Mouse (Mus musculus): ENCODE measurements at regions not wholly inside any gene's neighbourhood (a gene's known extent, or its start where the extent isn't known, plus 50 kb on each side); places are given as distances from the start of the nearest gene placed in this dataset.

- peak; percentile 90 for DNase-seq
Measured at GRCm38 (mm10) chr7:31208237-31209054, 52.8 kb upstream of the Gramd1a start.

- no peak for DNase-seq
Measured at GRCm38 (mm10) chr7:31207563-31208236, 52.0 kb upstream of the Gramd1a start.
